In the genomic region with DNA sequence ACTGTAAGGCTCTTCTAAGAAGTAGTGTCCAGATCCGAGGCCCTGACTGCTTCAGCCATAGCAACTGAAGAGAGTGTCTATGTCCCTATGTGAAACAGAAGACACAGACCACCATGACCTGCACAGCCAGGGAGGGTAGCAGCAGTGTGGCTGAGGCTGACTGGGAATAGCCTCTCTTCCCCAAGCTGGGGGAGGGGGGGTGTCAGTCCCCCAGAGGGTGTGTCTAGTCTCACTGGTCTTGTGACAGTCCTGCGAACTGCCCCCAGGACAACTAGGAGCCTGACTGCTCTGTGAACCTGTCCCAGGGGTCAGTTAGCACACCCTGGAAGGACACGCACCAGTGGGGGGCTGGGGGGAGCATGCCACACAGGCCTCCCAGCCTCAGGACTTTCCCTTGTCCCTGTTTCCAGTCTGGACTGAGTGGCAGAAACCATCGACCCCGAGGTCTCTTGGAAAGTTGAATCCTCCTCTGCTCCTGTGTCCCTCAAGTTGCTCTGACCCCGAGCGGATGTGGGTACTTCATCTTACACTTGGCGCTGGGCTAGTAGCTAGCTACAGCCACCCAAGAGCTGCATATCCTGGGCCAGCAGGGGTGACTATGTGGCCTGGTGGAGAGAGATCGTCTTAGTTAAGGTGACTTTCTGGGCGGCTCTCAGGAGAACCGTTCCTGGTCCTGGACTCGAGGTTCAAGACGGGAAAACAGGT, we compare ENCODE assay signal across 8 mouse cellular contexts. TPM values are rescaled to one million over a fixed set of nuclear protein-coding genes. Genes with fewer than 3 reads are reported as not detected.
DNase-seq lines count a peak whose midpoint lies in the region; ATAC-seq and TF ChIP-seq lines count a peak whose summit lies in the region.

No protein-coding gene starts in this region.

- in situ Hi-C loops in CH12.LX (cut with MboI; ENCODE audit: low pct_ligation_motif_present, low pct_unique_long_range_greater_than_20kb, low sequenced_read_pairs) = no loop called here

- peak overlapping the region; percentile 48 for H3K27ac ChIP-seq in CH12.LX (ENCODE audit: insufficient read depth, low read depth)
- peak overlapping the region; percentile 61 for H3K27ac ChIP-seq in bone marrow macrophage, adult 2 months (ENCODE audit: insufficient read depth, low read depth, low read length)
- H3K27ac ChIP-seq in heart, embryonic 12.5 days (ENCODE audit: poor library complexity, severe bottlenecking) = peak overlapping the region; percentile 97
- no peak overlapping the region for H3K27ac ChIP-seq in kidney, embryonic 14.5 days (ENCODE audit: low read depth, low read length)
- no peak overlapping the region for H3K27ac ChIP-seq in midbrain, embryonic 11.5 days (ENCODE audit: low read depth, low read length)

- 9% methylated on average over 13 of the region's 13 CpGs for WGBS in heart, embryonic 12.5 days
- 18% methylated on average over 13 of the region's 13 CpGs for WGBS in kidney, embryonic 14.5 days
- 25% methylated on average over 13 of the region's 13 CpGs for WGBS in midbrain, embryonic 11.5 days

- DNase-seq in CH12.LX (ENCODE audit: extremely low read depth) (no peak), adipocyte (ENCODE audit: low spot score) (no peak)
- peak; percentile 91 for DNase-seq in midbrain, embryonic 11.5 days (ENCODE audit: low spot score, missing footprints)
- peak; percentile 13 to 57 for DNase-seq in thymus, postnatal 36 days
- no peak for DNase-seq in left cerebral cortex, adult 18-20 months (ENCODE audit: low spot score in 2 of 2)

- peak overlapping the region; percentile 64 for H3K4me2 ChIP-seq in CH12.LX (ENCODE audit: insufficient read depth, low read depth, poor library complexity, severe bottlenecking)
- H3K4me2 ChIP-seq in heart, embryonic 12.5 days = peak overlapping the region; percentile 96
- H3K4me2 ChIP-seq in kidney, embryonic 14.5 days (replicated peaks; ENCODE audit: low read depth, low read length) = peak overlapping the region; percentile 93
- peak overlapping the region; percentile 95 for H3K4me2 ChIP-seq in midbrain, embryonic 11.5 days

- no peak for TF ChIP-seq CTCF in CH12.LX (conservative IDR thresholded peaks at IDR 0.05 in 1 of 2, IDR thresholded peaks at IDR 0.05 in 1 of 2; ENCODE audit: low read depth in 2 of 2, low read length in 2 of 2)
- TF ChIP-seq CTCF in bone marrow macrophage, adult 2 months (IDR thresholded peaks at IDR 0.05; ENCODE audit: low read depth, low read length) = no peak

- TF ChIP-seq EP300 in CH12.LX (IDR thresholded peaks at IDR 0.05; ENCODE audit: low read length) = peak; percentile 17; the same call in 1 of the 2 replicates

- dilution Hi-C loops in CH12.LX (cut with MboI; ENCODE audit: extremely low pct_ligation_motif_present, extremely low pct_unique_long_range_greater_than_20kb, low sequenced_read_pairs) = no loop called here

- no peaks in the 10 kb centered on the region for H3K79me2 ChIP-seq in CH12.LX (replicated peaks; ENCODE audit: control insufficient read depth, extremely low read depth, insufficient read depth, poor library complexity, severe bottlenecking)

- peaks cover 40 to 94% of the 10 kb centered on the region in 2 experiments for H3K4me1 ChIP-seq in CH12.LX (ENCODE audit: control insufficient read depth in 1 of 2, insufficient read depth in 2 of 2)
- peaks cover 54% of the 10 kb centered on the region for H3K4me1 ChIP-seq in bone marrow macrophage, adult 2 months (ENCODE audit: control insufficient read depth, insufficient read depth, low read length)
- H3K4me1 ChIP-seq in heart, embryonic 12.5 days (replicated peaks) = peaks cover 75% of the 10 kb centered on the region
- H3K4me1 ChIP-seq in kidney, embryonic 14.5 days (ENCODE audit: control insufficient read depth, insufficient read depth, low read length) = peaks cover 27% of the 10 kb centered on the region
- H3K4me1 ChIP-seq in midbrain, embryonic 11.5 days (ENCODE audit: control insufficient read depth, insufficient read depth, low read length) = peaks cover 19% of the 10 kb centered on the region

- ATAC-seq in heart, embryonic 12.5 days (ENCODE audit: insufficient number of reproducible peaks, low FRiP score) = peak; percentile 22; the same call in 1 of the 2 replicates
- peak; percentile 30; the same call in 1 of the 2 replicates for ATAC-seq in kidney, embryonic 14.5 days (ENCODE audit: low FRiP score, low TSS enrichment)
- no peak for ATAC-seq in midbrain, embryonic 11.5 days (ENCODE audit: low FRiP score)

- TF ChIP-seq POLR2A in CH12.LX (IDR thresholded peaks at IDR 0.05; ENCODE audit: low read depth, low read length) = 0 out of 2 replicates have a peak, but pooled peaks have one; percentile 18
- no peak for TF ChIP-seq POLR2A in bone marrow macrophage, adult 2 months (IDR thresholded peaks at IDR 0.05; ENCODE audit: borderline replicate concordance, low read depth, low read length)

- H3K9me3 ChIP-seq in CH12.LX (replicated peaks; ENCODE audit: low read length) = no peaks in the 10 kb centered on the region
- H3K9me3 ChIP-seq in heart, embryonic 12.5 days (replicated peaks) = no peaks in the 10 kb centered on the region
- H3K9me3 ChIP-seq in kidney, embryonic 14.5 days (ENCODE audit: control insufficient read depth, low read length) = no peaks in the 10 kb centered on the region
- H3K9me3 ChIP-seq in midbrain, embryonic 11.5 days (ENCODE audit: control insufficient read depth, low read length) = no peaks in the 10 kb centered on the region

- TF ChIP-seq RAD21 in CH12.LX (IDR thresholded peaks at IDR 0.05; ENCODE audit: low read depth, low read length) = no peak

- peak overlapping the region; percentile 50 for H3K9ac ChIP-seq in CH12.LX (ENCODE audit: insufficient read depth, low read depth)
- H3K9ac ChIP-seq in heart, embryonic 12.5 days = peak overlapping the region; percentile 84
- H3K9ac ChIP-seq in kidney, embryonic 14.5 days (ENCODE audit: low read depth, low read length) = peak overlapping the region; percentile 59; the same call in 1 of the 2 replicates
- peak overlapping the region; percentile 72 for H3K9ac ChIP-seq in midbrain, embryonic 11.5 days (ENCODE audit: low read length)

- H3K4me3 ChIP-seq in CH12.LX (replicated peaks in 1 of 3; ENCODE audit: low read depth in 2 of 3, low read length in 2 of 3, poor library complexity in 1 of 3) = peak overlapping the region; percentile 39 to 64 (median 61)
- H3K4me3 ChIP-seq in bone marrow macrophage, adult 2 months (ENCODE audit: insufficient read depth, low read length) = peak overlapping the region; percentile 66
- H3K4me3 ChIP-seq in heart, embryonic 12.5 days = peak overlapping the region; percentile 60
- H3K4me3 ChIP-seq in kidney, embryonic 14.5 days (ENCODE audit: low read length) = peak overlapping the region; percentile 47
- peak overlapping the region; percentile 43 for H3K4me3 ChIP-seq in midbrain, embryonic 11.5 days (ENCODE audit: low read depth, low read length)

- no peaks in the 10 kb centered on the region for H3K27me3 ChIP-seq in CH12.LX (replicated peaks)
- H3K27me3 ChIP-seq in heart, embryonic 12.5 days (replicated peaks) = peaks cover 10% of the 10 kb centered on the region; the same call in 1 of the 2 replicates
- H3K27me3 ChIP-seq in kidney, embryonic 14.5 days (ENCODE audit: control insufficient read depth, insufficient read depth, low read length) = peaks cover 4% of the 10 kb centered on the region; the same call in 1 of the 2 replicates
- H3K27me3 ChIP-seq in midbrain, embryonic 11.5 days (ENCODE audit: control insufficient read depth, insufficient read depth, low read length) = peaks cover 27% of the 10 kb centered on the region

- H3K36me3 ChIP-seq in CH12.LX (replicated peaks in 1 of 2; ENCODE audit: control insufficient read depth in 1 of 2, insufficient read depth in 1 of 2, low read length in 1 of 2) = peaks cover 10 to 22% of the 10 kb centered on the region in 2 experiments
- no peaks in the 10 kb centered on the region for H3K36me3 ChIP-seq in heart, embryonic 12.5 days
- no peaks in the 10 kb centered on the region for H3K36me3 ChIP-seq in kidney, embryonic 14.5 days (ENCODE audit: control insufficient read depth, insufficient read depth, low read length)
- no peaks in the 10 kb centered on the region for H3K36me3 ChIP-seq in midbrain, embryonic 11.5 days (ENCODE audit: control insufficient read depth, insufficient read depth, low read length)

RNA-seq across cellular contexts. Expression of gene Adssl1, which starts 0.7 kb away (rescaled TPM):
- total RNA-seq in CH12.LX (2012; rRNA removed) (9.4 and 10.7 TPM in 2 replicates), CH12.LX (2014; rRNA removed) (10.2 and 11.8 TPM in 2 replicates)
- polyA plus RNA-seq in CH12.LX (2012; ENCODE audit: insufficient read length, low read depth) = 29.4 and 37.1 TPM in 2 replicates
- polyA plus RNA-seq in bone marrow macrophage, adult 2 months (2012; ENCODE audit: insufficient read depth, insufficient read length, missing spikeins) = 33.2 and 38.5 TPM in 2 replicates
- polyA plus RNA-seq in heart, embryonic 12.5 days (2016; fragmentation: Nextera tagmentation; extraction: Ambion mirVana) = 81.7 and 86.4 TPM in 2 replicates
- 8.0 and 9.3 TPM in 2 replicates for polyA plus RNA-seq in kidney, embryonic 14.5 days (2014; fragmentation: Nextera tagmentation; extraction: Ambion mirVana)
- 1.9 and 2.7 TPM in 2 replicates for polyA plus RNA-seq in midbrain, embryonic 11.5 days (2014; fragmentation: Nextera tagmentation; extraction: Ambion mirVana)
- total RNA-seq in left cerebral cortex, adult 18-20 months (2021) = 10 to 100 TPM; 16.4 to 19.7 TPM

RNA-seq across cellular contexts. Expression of gene Siva1, which starts 25.3 kb away (rescaled TPM):
- 137 and 149 TPM in 2 replicates for total RNA-seq in CH12.LX (2012; rRNA removed)
- 78.1 and 81.9 TPM in 2 replicates for total RNA-seq in CH12.LX (2014; rRNA removed)
- 135 and 158 TPM in 2 replicates for polyA plus RNA-seq in CH12.LX (2012; ENCODE audit: insufficient read length, low read depth)
- polyA plus RNA-seq in bone marrow macrophage, adult 2 months (2012; ENCODE audit: insufficient read depth, insufficient read length, missing spikeins) = 34.9 and 52.4 TPM in 2 replicates
- polyA plus RNA-seq in heart, embryonic 12.5 days (2016; fragmentation: Nextera tagmentation; extraction: Ambion mirVana) = 99.4 and 116 TPM in 2 replicates
- polyA plus RNA-seq in kidney, embryonic 14.5 days (2014; fragmentation: Nextera tagmentation; extraction: Ambion mirVana) = 314 and 362 TPM in 2 replicates
- 182 and 230 TPM in 2 replicates for polyA plus RNA-seq in midbrain, embryonic 11.5 days (2014; fragmentation: Nextera tagmentation; extraction: Ambion mirVana)
- 10 to 100 TPM; 21.6 to 22.0 TPM for total RNA-seq in left cerebral cortex, adult 18-20 months (2021)

RNA-seq across cellular contexts. Expression of gene Inf2, which starts 30.5 kb away (rescaled TPM):
- total RNA-seq in CH12.LX (2012; rRNA removed) = 29.7 and 36.6 TPM in 2 replicates
- 13.5 and 13.9 TPM in 2 replicates for total RNA-seq in CH12.LX (2014; rRNA removed)
- 129 and 131 TPM in 2 replicates for polyA plus RNA-seq in CH12.LX (2012; ENCODE audit: insufficient read length, low read depth)
- 28.0 and 30.8 TPM in 2 replicates for polyA plus RNA-seq in bone marrow macrophage, adult 2 months (2012; ENCODE audit: insufficient read depth, insufficient read length, missing spikeins)
- polyA plus RNA-seq in heart, embryonic 12.5 days (2016; fragmentation: Nextera tagmentation; extraction: Ambion mirVana) = 2.2 and 3.5 TPM in 2 replicates
- 4.7 and 5.8 TPM in 2 replicates for polyA plus RNA-seq in kidney, embryonic 14.5 days (2014; fragmentation: Nextera tagmentation; extraction: Ambion mirVana)
- polyA plus RNA-seq in midbrain, embryonic 11.5 days (2014; fragmentation: Nextera tagmentation; extraction: Ambion mirVana) = 1.2 and 1.4 TPM in 2 replicates
- 100 to 1,000 TPM; 127 to 138 TPM for total RNA-seq in left cerebral cortex, adult 18-20 months (2021)

RNA-seq across cellular contexts. Expression of gene Akt1, which starts 55.6 kb away (rescaled TPM):
- total RNA-seq in CH12.LX (2012; rRNA removed) (66.6 and 79.9 TPM in 2 replicates), CH12.LX (2014; rRNA removed) (69.8 and 74.4 TPM in 2 replicates)
- polyA plus RNA-seq in CH12.LX (2012; ENCODE audit: insufficient read length, low read depth) = 144 and 178 TPM in 2 replicates
- 169 and 176 TPM in 2 replicates for polyA plus RNA-seq in bone marrow macrophage, adult 2 months (2012; ENCODE audit: insufficient read depth, insufficient read length, missing spikeins)
- polyA plus RNA-seq in heart, embryonic 12.5 days (2016; fragmentation: Nextera tagmentation; extraction: Ambion mirVana) = 180 and 184 TPM in 2 replicates
- polyA plus RNA-seq in kidney, embryonic 14.5 days (2014; fragmentation: Nextera tagmentation; extraction: Ambion mirVana) = 50.8 and 58.5 TPM in 2 replicates
- polyA plus RNA-seq in midbrain, embryonic 11.5 days (2014; fragmentation: Nextera tagmentation; extraction: Ambion mirVana) = 62.5 and 82.6 TPM in 2 replicates
- 100 to 1,000 TPM; 161 to 169 TPM for total RNA-seq in left cerebral cortex, adult 18-20 months (2021)

RNA-seq across cellular contexts. Expression of gene Zbtb42, which starts 59.5 kb away (rescaled TPM):
- total RNA-seq in CH12.LX (2012; rRNA removed) (0.30 and 0.63 TPM in 2 replicates), CH12.LX (2014; rRNA removed) (not detected in 2 replicates)
- polyA plus RNA-seq in CH12.LX (2012; ENCODE audit: insufficient read length, low read depth) = 0.08 and 0.11 TPM in 2 replicates
- 9.2 and 10.1 TPM in 2 replicates for polyA plus RNA-seq in bone marrow macrophage, adult 2 months (2012; ENCODE audit: insufficient read depth, insufficient read length, missing spikeins)
- 4.7 and 6.4 TPM in 2 replicates for polyA plus RNA-seq in heart, embryonic 12.5 days (2016; fragmentation: Nextera tagmentation; extraction: Ambion mirVana)
- 3.8 and 5.7 TPM in 2 replicates for polyA plus RNA-seq in kidney, embryonic 14.5 days (2014; fragmentation: Nextera tagmentation; extraction: Ambion mirVana)
- polyA plus RNA-seq in midbrain, embryonic 11.5 days (2014; fragmentation: Nextera tagmentation; extraction: Ambion mirVana) = 4.8 and 5.1 TPM in 2 replicates
- 1 to 10 TPM; 1.1 to 1.5 TPM for total RNA-seq in left cerebral cortex, adult 18-20 months (2021)

Comparison
In these comparisons a context has a peak if more than half of its experiments do, and no peak if none do; other contexts are left out.
1. DNase-seq: peak in midbrain, embryonic 11.5 days (single experiment) and thymus, postnatal 36 days (2 of 2); none in CH12.LX (single experiment), adipocyte (single experiment) and left cerebral cortex, adult 18-20 months (0 of 2).
2. H3K27ac ChIP-seq: peak in CH12.LX (single experiment), bone marrow macrophage, adult 2 months (single experiment) and heart, embryonic 12.5 days (single experiment); none in kidney, embryonic 14.5 days (single experiment) and midbrain, embryonic 11.5 days (single experiment).
3. Peak in every context shown above with its lines, with median percentiles within 50 percentile points of each other: H3K4me2 ChIP-seq, H3K4me3 ChIP-seq and H3K9ac ChIP-seq.